Mouse (Mus musculus): ENCODE data around the gene Rap1gap2. TPM values are rescaled to one million over a fixed set of nuclear protein-coding genes. Genes with fewer than 3 reads are reported as not detected.

Rap1gap2 gene
- total and polyA plus RNA-seq, 2 experiments from 2014 or later, result 12.1 to 49.1 TPM

GRCm38 (mm10) chr11:74483871-74484270 is 126.8 kb downstream of the Rap1gap2 start:
- H3K4me3 ChIP-seq (ENCODE audit: low read depth, low read length), result no peak overlapping the region
- no peak overlapping the region for H3K27ac ChIP-seq (ENCODE audit: low read depth, low read length)
- WGBS, result 74% methylated on average over 5 of the region's 5 CpGs
- no peaks in the 10 kb centered on the region for H3K27me3 ChIP-seq (ENCODE audit: insufficient read depth, low read length)
- DNase-seq (ENCODE audit: low spot score) (no peak), ATAC-seq (ENCODE audit: low FRiP score) (no peak)
- H3K36me3 ChIP-seq (ENCODE audit: insufficient read depth, low read length), result no peaks in the 10 kb centered on the region
- no peak overlapping the region for H3K9ac ChIP-seq (replicated peaks; ENCODE audit: low read length, poor library complexity, severe bottlenecking)
- no peaks in the 10 kb centered on the region for H3K9me3 ChIP-seq (ENCODE audit: low read length)
- no peak overlapping the region for H3K4me2 ChIP-seq (ENCODE audit: low read depth, low read length, poor library complexity, severe bottlenecking)
- TF ChIP-seq CTCF (IDR thresholded peaks at IDR 0.05), result no peak
- no peaks in the 10 kb centered on the region for H3K4me1 ChIP-seq (ENCODE audit: insufficient read depth, low read length)

GRCm38 (mm10) chr11:74483153-74483817 is 127.4 kb downstream of the Rap1gap2 start:
- no peak overlapping the region for H3K9ac ChIP-seq (replicated peaks; ENCODE audit: low read length, poor library complexity, severe bottlenecking)
- H3K27me3 ChIP-seq (ENCODE audit: insufficient read depth, low read length), result no peaks in the 10 kb centered on the region
- H3K4me2 ChIP-seq (ENCODE audit: low read depth, low read length, poor library complexity, severe bottlenecking), result no peak overlapping the region
- H3K36me3 ChIP-seq (ENCODE audit: insufficient read depth, low read length), result no peaks in the 10 kb centered on the region
- WGBS, result 74% methylated on average over 6 of the region's 6 CpGs
- H3K4me1 ChIP-seq (ENCODE audit: insufficient read depth, low read length), result no peaks in the 10 kb centered on the region
- ATAC-seq (ENCODE audit: low FRiP score) (no peak), DNase-seq (ENCODE audit: low spot score) (no peak)
- no peak overlapping the region for H3K27ac ChIP-seq (ENCODE audit: low read depth, low read length)
- no peak for TF ChIP-seq CTCF (IDR thresholded peaks at IDR 0.05)
- H3K9me3 ChIP-seq (ENCODE audit: low read length), result no peaks in the 10 kb centered on the region
- H3K4me3 ChIP-seq (ENCODE audit: low read depth, low read length), result no peak overlapping the region

- H3K9me3 ChIP-seq (ENCODE audit: low read length), result no peaks in the 10 kb centered on the region
- ATAC-seq (ENCODE audit: low FRiP score) (no peak), DNase-seq (ENCODE audit: low spot score) (no peak)
- H3K36me3 ChIP-seq (ENCODE audit: insufficient read depth, low read length), result no peaks in the 10 kb centered on the region
- H3K27ac ChIP-seq (ENCODE audit: low read depth, low read length), result no peak overlapping the region
- H3K9ac ChIP-seq (replicated peaks; ENCODE audit: low read length, poor library complexity, severe bottlenecking), result no peak overlapping the region
- no peak overlapping the region for H3K4me2 ChIP-seq (ENCODE audit: low read depth, low read length, poor library complexity, severe bottlenecking)
- H3K27me3 ChIP-seq (ENCODE audit: insufficient read depth, low read length), result no peaks in the 10 kb centered on the region
- H3K4me1 ChIP-seq (ENCODE audit: insufficient read depth, low read length), result no peaks in the 10 kb centered on the region
- no peak overlapping the region for H3K4me3 ChIP-seq (ENCODE audit: low read depth, low read length)
- TF ChIP-seq CTCF (IDR thresholded peaks at IDR 0.05), result peak; percentile 29; the same call in 1 of the 2 replicates
- 71% methylated on average over 5 of the region's 5 CpGs for WGBS
Measured at GRCm38 (mm10) chr11:74481797-74482196, 128.9 kb downstream of the Rap1gap2 start.

GRCm38 (mm10) chr11:74479715-74480289 is 130.9 kb downstream of the Rap1gap2 start:
- H3K27ac ChIP-seq (ENCODE audit: low read depth, low read length), result no peak overlapping the region
- 75% methylated on average over 5 of the region's 5 CpGs for whole genome bisulfite sequencing

GRCm38 (mm10) chr11:74478877-74479276 is 131.8 kb downstream of the Rap1gap2 start:
- Histone ChIP-seq H3K9me3 (ENCODE audit: low read length) (no peaks in the 10 kb centered on the region), H3K4me3 (ENCODE audit: low read depth, low read length) (no peak overlapping the region), H3K36me3 (ENCODE audit: insufficient read depth, low read length) (no peaks in the 10 kb centered on the region), H3K4me1 (ENCODE audit: insufficient read depth, low read length) (no peaks in the 10 kb centered on the region), H3K27me3 (ENCODE audit: insufficient read depth, low read length) (no peaks in the 10 kb centered on the region), H3K9ac (replicated peaks; ENCODE audit: low read length, poor library complexity, severe bottlenecking) (no peak overlapping the region), H3K4me2 (ENCODE audit: low read depth, low read length, poor library complexity, severe bottlenecking) (no peak overlapping the region), H3K27ac (ENCODE audit: low read depth, low read length) (no peak overlapping the region)
- 92% methylated on average over 2 of the region's 2 CpGs for WGBS
- no peak for DNase-seq (ENCODE audit: low spot score)
- TF ChIP-seq CTCF (IDR thresholded peaks at IDR 0.05), result no peak
- no peak for ATAC-seq (ENCODE audit: low FRiP score)

More at GRCm38 (mm10) chr11:74479715-74480289, 130.9 kb downstream of the Rap1gap2 start:
- H3K27me3 ChIP-seq (ENCODE audit: insufficient read depth, low read length), result no peaks in the 10 kb centered on the region
- TF ChIP-seq CTCF (IDR thresholded peaks at IDR 0.05), result no peak
- H3K4me3 ChIP-seq (ENCODE audit: low read depth, low read length), result no peak overlapping the region
- ATAC-seq (ENCODE audit: low FRiP score) (no peak), DNase-seq (ENCODE audit: low spot score) (peak; percentile 56)
- no peaks in the 10 kb centered on the region for H3K36me3 ChIP-seq (ENCODE audit: insufficient read depth, low read length)
- no peaks in the 10 kb centered on the region for H3K4me1 ChIP-seq (ENCODE audit: insufficient read depth, low read length)
- no peaks in the 10 kb centered on the region for H3K9me3 ChIP-seq (ENCODE audit: low read length)
- no peak overlapping the region for H3K9ac ChIP-seq (replicated peaks; ENCODE audit: low read length, poor library complexity, severe bottlenecking)
- H3K4me2 ChIP-seq (ENCODE audit: low read depth, low read length, poor library complexity, severe bottlenecking), result no peak overlapping the region

GRCm38 (mm10) chr11:74472671-74473070 is 138.0 kb downstream of the Rap1gap2 start:
- H3K27me3 ChIP-seq (ENCODE audit: insufficient read depth, low read length), result no peaks in the 10 kb centered on the region
- H3K9me3 ChIP-seq (ENCODE audit: low read length), result no peaks in the 10 kb centered on the region
- DNase-seq (ENCODE audit: low spot score) (peak; percentile 49), ATAC-seq (ENCODE audit: low FRiP score) (no peak)
- no peaks in the 10 kb centered on the region for H3K36me3 ChIP-seq (ENCODE audit: insufficient read depth, low read length)
- 75% methylated on average over 10 of the region's 10 CpGs for WGBS
- TF ChIP-seq CTCF (IDR thresholded peaks at IDR 0.05), result no peak
- no peak overlapping the region for H3K4me3 ChIP-seq (ENCODE audit: low read depth, low read length)
- H3K9ac ChIP-seq (replicated peaks; ENCODE audit: low read length, poor library complexity, severe bottlenecking), result no peak overlapping the region
- no peak overlapping the region for H3K4me2 ChIP-seq (ENCODE audit: low read depth, low read length, poor library complexity, severe bottlenecking)
- H3K4me1 ChIP-seq (ENCODE audit: insufficient read depth, low read length), result no peaks in the 10 kb centered on the region
- 0 out of 2 replicates have a peak overlapping the region, but pooled peaks have one; percentile 26 for H3K27ac ChIP-seq (ENCODE audit: low read depth, low read length)
